Mouse (Mus musculus): ENCODE measurements at regions not wholly inside any gene's neighbourhood (a gene's known extent, or its start where the extent isn't known, plus 50 kb on each side); places are given as distances from the start of the nearest gene placed in this dataset.

- TF ChIP-seq CTCF (IDR thresholded peaks at IDR 0.05; ENCODE audit: borderline replicate concordance, insufficient read depth, low read depth, low read length) (no peak), POLR2A (IDR thresholded peaks at IDR 0.05; ENCODE audit: borderline replicate concordance, insufficient read depth, low read length) (no peak)
These were observed 87.6 kb downstream of the Trim52 start for GRCm38 (mm10) chr14:106193583-106193982.

Data from cerebellum, adult 2 months (tissue).